Mouse (Mus musculus): ENCODE data around the gene Borcs5.
A peak's percentile ranks its signal among the peaks of the same experiment; 100 is the strongest.

Borcs5 gene

DNA sequence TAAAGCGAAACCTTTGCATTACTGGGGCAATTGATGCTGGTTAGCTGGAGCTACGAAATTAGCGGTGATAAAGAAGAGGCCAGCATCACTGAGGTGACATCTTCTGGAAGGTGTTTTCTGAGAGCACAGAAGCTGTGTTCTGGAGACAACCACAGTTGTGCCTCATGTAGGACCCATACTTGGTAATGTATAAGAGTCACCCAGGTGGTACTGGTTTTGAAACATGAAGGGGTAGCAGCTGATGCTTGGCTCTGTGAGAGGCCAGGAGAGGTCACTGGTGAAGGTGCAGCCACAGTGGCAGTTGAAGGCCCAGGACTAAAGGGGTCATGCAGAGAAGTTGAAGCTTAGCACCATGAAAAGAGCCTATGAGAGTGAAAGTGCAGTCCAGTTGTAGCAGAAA lies at the start of gene Borcs5:
Gene Borcs5 (plus strand): TSS at position 301 of the 400 bp plus-strand sequence.
- DNase-seq (ENCODE audit: low spot score), result no peak

DNA sequence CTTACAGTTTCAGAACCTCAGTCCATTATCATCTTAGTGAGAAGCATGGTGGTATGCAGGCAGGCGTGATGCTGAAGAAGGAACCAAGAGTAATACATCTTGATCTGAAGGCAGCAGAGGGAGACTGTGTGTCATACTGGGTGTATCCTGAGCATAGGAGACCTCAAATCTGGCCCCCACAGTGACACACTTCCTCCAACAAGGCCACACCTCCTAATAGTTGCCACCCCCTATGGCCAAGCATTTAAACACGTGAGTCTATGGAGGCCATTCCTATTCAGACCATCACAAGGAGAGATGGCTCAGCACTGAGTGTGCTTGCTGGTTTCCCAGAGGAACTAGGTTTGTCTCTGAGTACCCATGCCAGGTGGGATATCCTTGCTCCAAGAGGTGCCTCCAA lies 47.7 kb upstream of the Borcs5 start:
- DNase-seq (ENCODE audit: low spot score), result no peak

DNA sequence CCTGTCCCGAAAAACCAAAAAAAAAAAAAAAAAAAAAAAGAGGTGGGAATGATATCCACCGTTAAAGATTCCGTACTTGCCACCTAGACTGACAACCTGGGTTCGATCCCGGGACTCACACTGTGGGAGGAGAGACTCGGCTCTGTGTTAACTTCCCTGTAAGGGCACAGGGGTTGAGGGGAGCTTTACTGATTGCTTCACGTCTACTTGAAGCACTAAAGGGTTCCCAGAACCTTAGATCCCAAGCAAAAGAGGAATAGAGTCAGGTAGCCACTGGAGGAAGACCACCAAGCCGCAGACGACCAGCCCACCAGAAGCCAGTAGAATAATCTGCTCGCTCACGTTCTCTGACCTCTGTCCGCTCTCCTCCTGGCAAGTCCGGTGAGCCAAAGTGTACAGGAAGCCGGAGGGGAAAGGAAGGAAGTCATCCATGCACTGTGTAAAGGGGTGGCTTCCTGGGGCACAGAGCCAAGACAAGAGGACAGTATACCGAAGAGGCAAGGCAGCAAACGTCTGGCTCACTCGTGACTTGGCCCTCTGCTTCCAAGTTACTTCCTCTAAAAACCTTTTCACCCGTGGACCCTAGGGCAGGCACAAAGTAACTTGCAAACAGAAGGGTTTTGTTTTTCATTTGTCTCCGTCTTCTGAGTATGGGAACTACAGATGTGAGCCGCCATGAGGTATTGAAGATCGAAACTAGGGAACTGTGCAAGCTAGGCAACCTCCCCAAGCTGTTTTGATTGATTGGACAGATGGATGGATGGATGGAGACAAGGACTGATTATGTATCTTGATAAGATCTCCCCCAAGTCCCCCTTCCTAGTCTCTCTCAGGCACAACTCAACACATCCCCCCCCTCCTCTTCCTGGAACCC lies 44.5 kb upstream of the Borcs5 start:
- no peak for DNase-seq (ENCODE audit: low spot score)

DNA sequence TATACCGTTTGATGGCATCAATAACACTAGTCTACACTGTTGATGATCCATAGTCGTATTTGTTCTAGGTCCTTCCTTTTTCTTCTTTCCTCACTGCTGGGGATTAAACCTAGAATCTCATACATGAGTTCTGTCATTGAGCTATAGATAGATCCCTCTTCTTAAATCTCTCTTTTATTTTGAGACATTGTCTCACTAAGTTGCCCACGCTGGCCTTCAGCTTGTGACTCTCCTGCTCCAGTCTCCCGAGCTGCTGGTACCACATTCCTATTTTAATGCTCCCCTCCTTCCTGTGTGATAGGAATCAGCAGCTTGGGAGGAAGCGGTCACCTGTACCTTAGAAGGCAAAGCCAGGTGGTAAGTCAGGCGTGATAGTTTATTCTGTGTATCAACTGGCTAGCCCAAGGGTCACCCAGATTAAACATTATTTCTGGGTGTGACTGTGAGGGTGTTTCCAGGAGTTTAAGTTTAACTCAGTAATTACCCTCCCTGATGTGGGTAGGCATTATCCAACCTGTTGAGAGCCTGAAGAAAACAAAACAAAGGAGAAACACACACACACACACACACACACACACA lies 41.6 kb upstream of the Borcs5 start:
- DNase-seq (ENCODE audit: low spot score), result no peak

DNA sequence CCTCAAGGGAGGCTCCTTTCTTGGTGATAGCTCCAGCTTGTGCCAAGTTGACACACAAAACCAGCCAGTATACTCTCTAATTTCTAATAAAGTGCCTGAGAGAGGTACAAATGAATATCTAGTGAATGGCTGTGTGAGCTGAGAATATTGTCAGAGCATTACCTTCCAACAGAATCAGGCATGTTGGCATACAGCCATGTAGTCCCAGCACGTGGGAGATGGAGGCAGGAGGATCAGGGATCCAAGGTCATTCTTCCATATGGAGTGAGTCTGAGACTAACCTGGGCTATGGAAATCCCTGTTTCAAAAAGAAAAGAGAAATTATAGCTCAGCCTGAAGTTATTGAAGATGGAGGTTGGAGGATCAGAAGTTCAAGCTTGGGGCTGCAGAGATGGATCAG lies 40.1 kb upstream of the Borcs5 start:
- DNase-seq (ENCODE audit: low spot score), result no peak

DNA sequence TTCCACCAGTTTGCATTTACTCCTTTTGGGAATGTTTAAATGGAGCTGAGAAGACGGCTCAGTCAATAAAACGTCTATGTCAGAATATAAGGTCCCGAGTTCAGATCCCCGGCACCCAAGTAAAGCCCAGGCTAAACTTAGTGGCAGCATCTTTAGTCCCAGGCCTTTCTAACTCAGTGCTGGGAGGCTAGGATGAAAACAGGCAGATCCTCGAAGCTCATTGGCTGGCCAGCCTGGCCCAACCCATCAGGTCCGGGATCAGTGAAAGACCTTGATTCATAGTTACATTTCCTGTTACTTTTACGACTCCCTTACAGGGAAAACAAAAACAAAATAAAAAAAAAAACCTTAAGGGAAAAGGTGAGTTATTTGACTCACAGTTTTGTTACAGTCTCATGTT lies 38.2 kb upstream of the Borcs5 start:
- DNase-seq (ENCODE audit: low spot score), result no peak

DNA sequence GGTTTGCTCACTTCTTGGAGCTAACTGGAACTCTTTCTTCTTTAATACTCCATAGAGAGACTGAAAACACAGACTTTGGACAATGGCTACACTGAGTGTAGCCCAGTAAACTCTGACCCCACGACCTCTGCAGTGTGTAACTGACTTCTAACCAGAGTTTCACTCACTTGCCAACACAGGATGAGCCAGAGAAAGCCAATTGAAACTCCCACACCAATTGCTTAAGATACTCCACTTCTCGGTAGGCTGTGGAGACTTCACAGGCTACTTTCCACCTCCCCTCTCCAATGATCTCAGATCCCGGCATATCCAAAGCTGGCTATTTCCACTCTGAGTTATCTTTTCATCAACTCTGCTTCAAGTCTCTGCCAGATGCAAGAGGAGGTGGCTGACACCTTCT lies 37.5 kb upstream of the Borcs5 start:
- peak; percentile 25 for DNase-seq (ENCODE audit: low spot score)

DNA sequence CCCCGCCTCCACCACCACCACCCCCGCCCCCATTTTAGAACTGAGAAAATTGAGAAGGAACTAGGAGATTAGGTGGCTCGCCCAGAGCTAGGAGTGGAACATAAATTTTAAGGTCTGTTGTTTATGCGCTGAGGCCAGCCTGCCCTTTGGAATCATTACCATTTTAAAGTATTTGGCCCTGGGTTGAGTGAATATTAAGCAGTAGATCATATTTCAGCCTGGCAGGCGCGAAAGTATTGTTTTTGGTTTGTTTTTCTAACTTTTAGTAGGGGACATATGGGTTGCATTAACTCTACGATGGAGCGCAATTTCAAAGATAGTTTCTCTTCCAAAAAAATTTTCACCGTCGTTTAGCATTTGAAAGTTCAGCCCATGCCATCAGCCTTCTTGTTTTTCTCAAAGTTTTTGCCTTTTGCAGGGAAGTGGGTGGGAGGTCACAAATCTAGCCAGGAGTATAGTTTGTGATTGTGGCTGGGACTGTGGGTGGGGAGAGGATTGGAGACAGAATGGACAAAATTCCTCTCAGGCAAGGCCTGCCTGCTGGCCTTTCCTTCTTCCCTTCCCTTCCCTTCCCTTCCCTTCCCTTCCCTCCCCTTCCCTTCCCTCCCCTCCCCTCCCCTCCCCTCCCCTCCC lies 36.8 kb upstream of the Borcs5 start:
- DNase-seq (ENCODE audit: low spot score), result no peak

DNA sequence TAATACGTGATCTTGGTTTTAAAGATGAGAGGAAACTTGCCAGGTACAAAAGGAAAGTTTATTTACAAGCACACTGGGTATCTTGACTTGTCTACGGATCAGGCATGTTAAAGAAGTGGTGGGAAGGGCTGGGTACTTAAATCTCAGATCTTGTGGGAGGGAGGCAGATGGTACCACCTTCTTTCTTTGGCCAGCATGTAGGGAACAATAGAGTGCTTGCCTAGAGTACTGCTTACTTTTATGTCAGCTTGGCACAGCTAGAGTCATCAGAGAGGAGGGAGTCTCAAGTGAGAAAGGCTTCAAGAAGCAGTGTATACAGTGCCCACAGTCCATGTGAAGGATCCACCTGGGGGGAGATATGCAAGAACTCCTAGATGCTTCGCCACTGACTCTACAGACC lies 34.1 kb upstream of the Borcs5 start:
- no peak for DNase-seq (ENCODE audit: low spot score)

DNA sequence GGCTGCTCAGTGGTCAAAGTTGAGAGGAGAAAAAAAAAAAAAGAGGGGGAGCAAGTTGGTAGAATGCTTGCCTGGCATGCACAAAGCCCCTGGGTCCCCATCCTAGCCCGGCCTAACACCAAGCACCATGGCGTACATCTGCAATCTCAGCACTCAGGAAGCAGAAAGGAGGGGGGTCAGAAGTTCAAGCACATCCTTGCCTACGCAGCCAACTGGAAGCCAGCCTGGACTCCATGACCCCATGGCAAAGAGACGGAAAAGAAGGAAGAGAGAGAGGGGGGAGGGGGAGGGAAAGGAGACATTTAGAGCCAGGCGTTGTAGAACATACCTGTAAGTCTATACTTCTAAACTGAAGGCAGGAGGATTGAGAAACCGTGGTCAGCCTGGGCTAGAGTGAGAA lies 32.8 kb upstream of the Borcs5 start:
- no peak for DNase-seq (ENCODE audit: low spot score)

DNA sequence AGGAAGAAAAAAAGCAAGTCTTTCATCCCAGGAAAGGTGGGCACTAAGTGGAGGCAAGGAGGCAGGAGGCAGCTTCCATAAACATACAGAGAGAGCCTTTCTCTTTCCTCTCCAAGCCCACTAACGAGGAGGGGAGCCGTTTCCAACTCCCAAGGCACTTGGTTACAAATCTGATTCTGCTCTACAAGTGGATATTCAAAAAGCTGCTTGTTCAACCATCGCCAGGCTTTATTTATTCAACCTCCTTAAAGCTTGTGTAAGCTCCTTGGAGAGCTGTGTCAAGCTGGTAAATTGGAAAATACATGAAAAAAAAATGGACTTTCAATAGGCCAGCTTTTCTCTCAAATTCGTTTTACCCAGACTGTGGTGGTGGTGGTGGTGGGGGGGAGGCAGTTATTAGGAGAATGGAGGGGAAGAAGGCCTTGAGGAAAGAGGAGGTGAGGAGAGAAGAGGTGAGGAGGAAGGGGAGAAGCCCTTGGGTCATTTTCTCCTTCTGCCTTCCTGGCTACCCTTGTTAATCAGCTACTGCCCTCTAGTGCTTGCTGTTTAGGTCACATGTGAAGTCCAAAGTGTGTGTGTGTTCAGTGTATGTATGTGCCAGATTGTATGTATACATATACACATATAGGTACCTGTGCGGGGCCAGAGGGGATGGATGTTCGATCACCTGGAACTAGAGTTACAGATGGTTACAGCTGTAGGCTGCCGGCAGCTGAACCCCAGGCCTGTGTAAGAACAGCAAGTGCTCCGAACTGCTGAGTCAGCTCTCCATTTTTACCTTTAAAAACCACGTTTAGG lies 32.2 kb upstream of the Borcs5 start:
- DNase-seq (ENCODE audit: low spot score), result peak; percentile 84

DNA sequence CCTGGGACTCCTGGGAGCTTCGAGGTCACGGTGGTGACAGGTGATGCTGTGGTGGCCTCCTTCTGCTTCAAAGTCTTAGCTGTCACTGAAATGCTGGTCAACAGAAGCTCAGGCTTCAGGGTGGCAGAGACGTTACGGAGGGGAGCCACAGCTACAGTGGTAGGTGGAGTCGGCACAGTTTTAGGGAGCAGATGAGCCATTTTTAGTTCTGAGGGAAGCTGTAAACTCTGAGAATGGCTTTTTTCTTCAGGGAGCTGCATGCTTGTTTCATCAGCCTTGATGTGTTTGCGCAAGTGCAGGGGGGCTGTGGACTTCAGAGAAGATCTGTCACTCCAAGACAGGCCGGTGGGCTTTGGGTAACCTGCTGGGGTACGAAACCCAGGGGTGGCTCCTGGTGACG lies 28.9 kb upstream of the Borcs5 start:
- no peak for DNase-seq (ENCODE audit: low spot score)

DNA sequence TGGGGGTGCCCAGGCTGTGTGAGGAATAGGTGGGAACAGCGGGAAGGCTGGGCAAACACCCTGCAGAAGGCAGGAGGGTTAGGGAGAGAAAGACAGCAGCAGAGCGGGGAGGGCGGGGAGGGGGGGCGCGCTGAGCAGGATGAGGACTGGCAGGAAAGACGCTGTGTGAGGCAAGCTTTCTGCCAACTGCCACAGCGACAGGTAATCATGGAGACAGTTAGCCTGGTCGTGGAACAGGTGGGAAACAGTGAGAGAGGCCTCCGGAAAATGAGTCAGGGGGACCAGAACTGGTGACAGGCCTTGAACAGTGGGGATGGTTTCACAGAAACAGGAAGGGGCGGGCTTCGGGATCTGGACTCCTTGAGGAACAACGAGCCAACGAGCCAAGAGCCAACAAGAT lies 27.4 kb upstream of the Borcs5 start:
- DNase-seq (ENCODE audit: low spot score), result no peak

DNA sequence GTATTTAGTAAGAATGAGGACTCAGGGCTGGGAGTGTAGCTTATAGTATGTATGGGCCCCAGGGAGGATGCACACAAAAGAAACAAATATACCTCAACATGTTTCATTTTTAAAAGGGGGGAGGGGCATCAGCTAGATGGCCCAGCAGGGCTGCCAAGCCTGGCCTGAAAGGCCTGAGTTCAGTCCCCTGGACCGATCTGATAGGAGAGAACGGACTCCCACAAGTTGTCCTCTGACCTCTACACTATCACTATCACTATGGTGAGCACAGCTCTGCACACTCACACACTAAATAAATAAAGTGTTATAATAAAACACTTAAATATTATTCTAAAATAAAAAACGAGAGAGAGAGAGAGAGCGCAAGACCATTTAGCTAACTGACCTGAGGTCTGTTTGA lies 25.0 kb upstream of the Borcs5 start:
- no peak for DNase-seq (ENCODE audit: low spot score)

DNA sequence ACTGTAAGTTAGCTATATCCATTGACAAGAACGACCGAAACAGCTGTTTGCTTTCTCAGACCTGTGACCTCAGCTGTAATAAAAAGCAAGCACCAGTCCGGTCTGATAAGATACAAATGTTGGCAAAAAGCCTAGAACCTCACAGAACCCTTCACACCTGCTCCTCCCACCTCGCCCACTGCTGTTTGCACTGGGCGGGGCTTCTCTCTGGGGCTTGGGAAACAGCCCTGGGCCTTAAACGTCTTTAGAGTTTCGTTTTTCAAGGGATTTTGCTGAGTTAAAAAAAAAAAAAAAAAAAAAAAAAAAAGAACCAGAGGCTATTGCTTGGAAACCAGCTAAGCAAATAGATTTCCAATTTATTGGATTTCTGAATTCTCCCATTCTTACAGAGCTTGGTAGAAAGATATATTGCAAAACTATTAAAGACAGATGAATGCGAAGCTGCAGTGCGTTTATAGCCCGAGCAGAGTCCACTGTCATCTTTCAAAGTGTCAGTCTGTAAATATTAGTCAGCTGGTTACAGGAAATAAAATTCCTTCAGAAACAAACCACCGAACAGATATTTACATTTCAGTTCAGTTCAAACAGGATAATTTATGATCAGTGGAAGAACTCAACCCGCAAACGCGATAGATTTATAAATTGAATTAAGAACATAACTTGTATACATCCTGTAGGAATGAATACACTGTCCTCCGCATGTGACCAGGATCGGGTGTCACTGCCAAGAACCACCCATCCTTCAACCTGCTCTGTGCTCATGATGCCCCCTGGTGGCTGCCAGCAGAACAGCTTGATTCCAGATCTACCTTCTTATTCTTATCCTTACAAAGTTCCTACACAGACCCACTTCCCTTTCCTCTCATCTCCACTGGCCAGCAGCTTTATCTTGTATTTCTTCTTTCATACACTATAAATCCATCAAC lies 24.3 kb upstream of the Borcs5 start:
- peak; percentile 87 for DNase-seq (ENCODE audit: low spot score)

DNA sequence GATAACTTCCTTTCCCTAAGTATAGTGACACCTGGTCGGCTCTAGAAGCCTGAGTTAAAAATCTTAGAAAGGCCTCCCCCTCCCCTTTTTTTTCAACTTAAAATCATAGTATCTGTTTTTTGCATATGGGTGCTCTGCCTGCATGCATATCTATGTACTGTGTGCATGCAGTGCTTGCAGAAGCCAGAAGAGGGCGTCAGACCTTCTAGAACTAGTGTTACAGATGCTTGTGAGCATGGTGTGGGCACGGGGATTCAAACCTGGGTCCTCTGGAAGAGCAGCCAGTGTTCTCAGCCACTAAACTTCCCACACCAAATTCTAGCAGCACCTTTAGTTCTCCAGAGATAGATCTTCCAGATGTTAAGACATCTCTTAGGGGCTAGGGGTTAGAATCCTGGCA lies 21.7 kb upstream of the Borcs5 start:
- DNase-seq (ENCODE audit: low spot score), result no peak

DNA sequence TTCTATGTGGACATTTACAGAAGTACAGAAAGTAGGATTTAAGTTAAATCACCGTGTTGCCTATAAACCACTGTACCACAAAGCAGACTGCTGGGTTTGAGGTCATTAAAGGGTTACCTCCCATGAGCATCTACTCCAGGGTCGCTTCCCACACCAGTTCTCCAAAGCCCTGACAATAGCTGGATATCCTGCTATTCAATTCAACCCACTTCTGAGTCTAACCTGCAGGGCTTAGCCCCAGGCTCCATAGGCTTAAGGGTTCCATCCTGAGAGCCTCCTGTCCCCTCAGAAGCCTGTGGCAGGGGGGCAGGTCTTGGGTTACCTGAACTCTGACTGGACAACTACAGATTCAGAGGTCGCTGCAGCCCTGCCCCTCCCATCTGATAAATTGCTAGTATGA lies 19.2 kb upstream of the Borcs5 start:
- no peak for DNase-seq (ENCODE audit: low spot score)

DNA sequence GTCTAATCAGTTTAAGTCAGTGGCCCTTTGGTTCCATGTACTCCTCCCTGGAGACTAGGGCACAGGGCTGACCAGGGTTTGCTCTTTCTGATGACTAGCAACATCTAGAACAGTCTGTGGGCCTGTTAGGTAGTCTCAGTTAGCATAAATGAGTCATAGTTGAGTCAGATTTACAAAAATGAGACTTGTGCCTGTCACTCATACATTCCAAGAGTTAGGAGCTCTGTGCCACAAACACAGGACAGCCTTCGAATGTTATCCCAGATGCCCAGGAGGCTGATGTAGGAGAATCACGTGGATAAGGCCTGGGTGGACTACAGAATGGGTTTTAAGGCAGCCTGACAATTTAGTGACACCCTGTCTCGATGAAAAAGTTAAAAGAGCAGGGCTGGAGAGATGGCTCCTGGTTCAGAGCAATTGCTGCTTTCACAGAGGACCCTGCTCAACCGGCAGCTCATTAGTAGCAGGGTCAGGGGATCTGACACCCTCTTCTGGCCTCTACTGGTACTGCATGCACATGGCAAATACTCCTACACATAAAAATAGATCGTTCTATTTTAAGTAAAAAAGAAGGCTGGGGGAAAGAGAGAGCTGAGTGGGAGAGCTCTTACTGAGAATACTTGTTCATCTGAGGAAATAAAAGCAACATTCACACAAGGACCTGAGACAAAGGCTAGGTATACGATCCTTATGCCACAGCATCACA lies 18.3 kb upstream of the Borcs5 start:
- DNase-seq (ENCODE audit: low spot score), result peak; percentile 46

DNA sequence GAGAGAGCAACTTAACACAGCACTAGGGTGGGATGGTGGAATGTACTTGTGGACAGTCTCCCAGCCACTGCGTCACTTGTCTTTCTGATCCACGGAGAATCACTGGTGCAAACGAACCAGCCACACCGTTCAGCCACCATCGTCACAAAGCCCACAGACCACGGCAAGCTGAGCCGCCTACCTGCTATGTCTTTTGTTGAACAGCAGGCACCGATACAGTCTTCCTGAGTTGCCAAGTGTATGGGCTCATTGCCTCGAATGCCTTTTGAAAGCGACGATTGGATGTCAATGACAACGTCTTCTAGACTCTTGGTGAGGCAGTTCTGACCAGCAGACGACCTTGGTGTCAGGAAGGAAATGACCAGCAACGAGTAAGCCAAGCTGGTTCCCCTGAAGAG lies 17.8 kb upstream of the Borcs5 start:
- no peak for DNase-seq (ENCODE audit: low spot score)

DNA sequence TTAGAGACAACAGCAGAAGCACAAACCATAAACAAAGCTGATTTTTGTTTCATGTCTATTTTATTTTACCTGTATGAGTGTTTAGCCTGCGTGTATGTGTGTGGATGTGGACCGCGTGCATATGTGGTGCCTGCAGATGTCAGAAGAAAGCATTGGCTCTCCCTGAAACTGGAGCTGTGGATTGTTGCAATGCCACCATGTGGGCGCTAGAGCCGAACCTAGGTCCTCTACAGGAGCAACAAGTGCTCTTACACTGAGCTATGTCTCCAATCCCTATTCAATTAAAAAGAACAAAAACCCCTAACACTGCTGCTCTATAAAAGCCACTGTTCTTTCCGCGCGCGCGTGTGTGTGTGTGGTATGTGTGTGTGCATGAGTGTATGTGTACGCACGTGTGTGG lies 13.9 kb upstream of the Borcs5 start:
- no peak for DNase-seq (ENCODE audit: low spot score)

DNA sequence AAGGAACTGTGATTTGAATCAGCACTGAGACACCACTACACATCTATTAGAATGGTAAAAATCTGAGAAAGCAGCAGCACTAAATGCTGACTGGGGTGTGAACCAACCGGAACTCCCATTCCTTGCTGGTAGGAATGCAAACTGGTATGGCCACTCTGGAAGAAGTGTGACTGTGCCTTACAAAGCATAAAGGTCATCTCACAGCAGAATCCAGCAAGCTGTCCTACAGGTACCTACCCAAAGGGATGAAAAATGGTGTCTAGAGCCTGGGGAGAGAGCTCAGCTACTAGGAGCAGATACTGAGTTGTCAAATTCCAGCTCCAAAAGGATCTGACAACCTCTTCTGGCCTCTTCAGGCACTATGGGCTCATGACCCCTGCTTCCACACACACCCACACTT lies 12.7 kb upstream of the Borcs5 start:
- DNase-seq (ENCODE audit: low spot score), result no peak
